Mouse (Mus musculus): ENCODE data around the gene Vwa8.

DNA sequence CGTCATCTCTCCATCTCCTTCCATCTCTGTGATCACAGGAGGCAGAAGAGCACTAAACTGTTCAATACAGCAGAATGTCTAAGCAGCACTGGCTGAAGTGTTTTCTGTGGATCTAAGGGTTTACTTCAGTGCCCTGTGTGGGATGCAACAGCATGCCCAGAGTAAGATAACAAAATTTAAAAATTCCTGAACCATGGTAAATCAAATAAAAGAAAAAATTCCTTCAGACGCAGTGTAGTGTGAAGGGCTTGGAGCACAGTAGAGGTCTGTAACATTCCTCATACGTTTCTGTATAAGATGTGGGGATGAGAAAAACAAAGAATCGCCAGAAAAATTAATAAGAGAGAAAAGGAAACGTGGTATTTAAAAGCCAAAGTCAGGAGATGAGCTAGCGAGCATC is 44.9 kb upstream of the Vwa8 start:
- TF ChIP-seq ZNF384 (IDR thresholded peaks at IDR 0.05; ENCODE audit: low read depth, low read length) (no peak), MAX (IDR thresholded peaks at IDR 0.05; ENCODE audit: low read length) (no peak), CTCF (conservative IDR thresholded peaks at IDR 0.05 in 1 of 2, IDR thresholded peaks at IDR 0.05 in 1 of 2; ENCODE audit: low read depth in 2 of 2, low read length in 2 of 2) (no peak), ZKSCAN1 (IDR thresholded peaks at IDR 0.05; ENCODE audit: borderline replicate concordance, low read depth, low read length) (no peak), UBTF (IDR thresholded peaks at IDR 0.05; ENCODE audit: low read depth, low read length) (no peak), BHLHE40 (IDR thresholded peaks at IDR 0.05; ENCODE audit: low read depth, low read length) (no peak)

Measured in CH12.LX (cell line).